Mouse (Mus musculus) Patski (cell line): ENCODE measurements around the gene Doc2g. TPM values are rescaled to one million over a fixed set of nuclear protein-coding genes. Genes with fewer than 3 reads are reported as not detected.
"Not testable (repeated sequence)": the region's sequence is repeated elsewhere in the genome, so short reads cannot be mapped to it uniquely, and the experiment has no call there.

Experiments used
- ATAC-seq: fragments of 100-300 bp; one replicate; pipeline ENCODE4 v1.8.0; 2021
- CTCF ChIA-PET: fragments of 350-600 bp; sonication (Branson Sonifier 250); formaldehyde crosslinking; loops from one replicate; lab custom pipeline; 2022; ENCODE audit warnings: inconsistent platforms; lab: Charles Lee
- POLR2A ChIA-PET: fragments of 350-600 bp; sonication (Branson Sonifier 250); formaldehyde crosslinking; loops from one replicate; lab custom pipeline; 2022; ENCODE audit warnings: antibody characterized with exemption, inconsistent platforms; lab: Charles Lee
- DNase-seq: peaks from one replicate; pipeline ENCODE4 v3.0.0-alpha.2; 2011; ENCODE audit warnings: low read depth, low spot score
- H3K27me3 ChIP-seq: fragments of 371-371 bp; one replicate; pipeline ENCODE4 v1.5.1; 2021
- CTCF ChIP-seq: fragments of 100-300 bp; IDR thresholded peaks from one replicate; pipeline ENCODE4 v1.5.1; 2021
- in situ Hi-C: fragments of 300-500 bp; cut with MboI; formaldehyde crosslinking; loops from 3 replicates; pipeline ENCODE4 v1.11.1; 2018; ENCODE audit warnings: low pct_unique_long_range_greater_than_20kb, mixed read lengths
- polyA plus RNA-seq: library from polyadenylated mRNA; unstranded; gene quantifications from one replicate; pipeline ENCODE4 v1.2.3, GENCODE M21; 2021

The Doc2g gene
- polyA plus RNA-seq, 1 experiment from 2014 or later, result 7.1 TPM

GRCm38 (mm10) chr19:4023185-4023584 lies 20.1 kb downstream of the Doc2g start:
- no peak for DNase-seq
- no peak for TF ChIP-seq CTCF
- ChIA-PET POLR2A (no interaction called here), CTCF (interaction anchor here (6.5 kb wide), 1 partner anchor 25 kb away, joined by 74 read pairs; the partner anchor contains the start of gene Gstp2)
- peaks cover 2% of the 10 kb centered on the region for H3K27me3 ChIP-seq
- in situ Hi-C loops, result no loop called here
- ATAC-seq, result no peak

- DNase-seq (no peak), ATAC-seq (no peak)
- in situ Hi-C loops, result no loop called here
- TF ChIP-seq CTCF, result no peak
- POLR2A ChIA-PET, result interaction anchor here (0.6 to 1.6 kb wide), 3 partner anchors 9 to 22 kb away, joined by 3 to 7 read pairs (median 3); no protein-coding TSS in a partner anchor
- peaks cover 2% of the 10 kb centered on the region for H3K27me3 ChIP-seq
- CTCF ChIA-PET, result interaction anchor here (1.2 kb wide), 1 partner anchor 20 kb away, joined by 3 read pairs; no protein-coding TSS in a partner anchor
Observed at GRCm38 (mm10) chr19:4027576-4027975, 24.5 kb downstream of the Doc2g start.

GRCm38 (mm10) chr19:4032668-4033067 lies 29.6 kb downstream of the Doc2g start:
- in situ Hi-C loops, result no loop called here
- ATAC-seq (no peak), DNase-seq (no peak)
- TF ChIP-seq CTCF, result no peak
- no peaks in the 10 kb centered on the region for H3K27me3 ChIP-seq
- ChIA-PET CTCF (interaction anchor here (1.0 to 2.6 kb wide), 4 partner anchors 13 to 20 kb away, joined by 3 to 8 read pairs (median 3); partner anchors contain the start of gene Gstp2), POLR2A (no interaction called here)

GRCm38 (mm10) chr19:4033298-4033697 lies 30.2 kb downstream of the Doc2g start:
- CTCF ChIA-PET, result interaction anchor here (1.0 to 2.6 kb wide), 5 partner anchors 11 to 20 kb away, joined by 3 to 8 read pairs (median 3); partner anchors contain the start of gene Gstp2
- no peak for ATAC-seq
- in situ Hi-C loops, result no loop called here
- H3K27me3 ChIP-seq, result no peaks in the 10 kb centered on the region
- no peak for DNase-seq
- no peak for TF ChIP-seq CTCF
- POLR2A ChIA-PET, result no interaction called here

GRCm38 (mm10) chr19:4033742-4034141 lies 30.6 kb downstream of the Doc2g start:
- no peak for TF ChIP-seq CTCF
- ChIA-PET CTCF (interaction anchor here (1.0 to 2.6 kb wide), 5 partner anchors 10 to 20 kb away, joined by 3 to 8 read pairs (median 3); partner anchors contain the start of gene Gstp2), POLR2A (interaction anchor here (0.6 kb wide), 2 partner anchors 13 to 157 kb away, joined by 3 to 4 read pairs; no protein-coding TSS in a partner anchor)
- no peaks in the 10 kb centered on the region for H3K27me3 ChIP-seq
- no peak for DNase-seq
- ATAC-seq, result no peak
- in situ Hi-C loops, result no loop called here

GRCm38 (mm10) chr19:4036327-4037045 lies 33.4 kb downstream of the Doc2g start:
- no peak for ATAC-seq
- ChIA-PET CTCF (interaction anchor here (0.9 to 1.6 kb wide), 5 partner anchors 9 to 172 kb away, joined by 3 to 7 read pairs (median 4); partner anchors contain the start of gene Gstp2), POLR2A (interaction anchor here (0.5 to 1.1 kb wide), 5 partner anchors 9 to 279 kb away, joined by 3 read pairs; no protein-coding TSS in a partner anchor)
- in situ Hi-C loops, result no loop called here
- TF ChIP-seq CTCF, result no peak
- H3K27me3 ChIP-seq, result no peaks in the 10 kb centered on the region
- no peak for DNase-seq

- H3K27me3 ChIP-seq, DNase-seq, in situ Hi-C loops, ATAC-seq: not testable (repeated sequence)
- CTCF ChIA-PET, result interaction anchor here (0.7 to 1.5 kb wide), 3 partner anchors 15 to 24 kb away, joined by 3 to 9 read pairs (median 4); partner anchors contain the start of gene Ndufv1
- POLR2A ChIA-PET, result interaction anchor here (0.6 to 1.2 kb wide), 2 partner anchors 9 to 187 kb away, joined by 3 to 6 read pairs; partner anchors contain the start of gene Gstp2
Observed at GRCm38 (mm10) chr19:4037154-4037787, 34.2 kb downstream of the Doc2g start.

GRCm38 (mm10) chr19:4037788-4038232 lies 34.7 kb downstream of the Doc2g start, which contains the start of gene Gstp1:
TSS of gene Gstp1 (minus strand) at chr19:4037985.
- DNase-seq (no peak), ATAC-seq (peak; percentile 72)
- CTCF ChIA-PET, result interaction anchor here (0.7 to 1.5 kb wide), 4 partner anchors 10 to 25 kb away, joined by 3 to 9 read pairs (median 4); partner anchors contain the start of gene Ndufv1
- no peaks in the 10 kb centered on the region for H3K27me3 ChIP-seq
- POLR2A ChIA-PET, result interaction anchor here (0.6 to 1.2 kb wide), 3 partner anchors 8 to 187 kb away, joined by 3 to 6 read pairs (median 3); partner anchors contain the start of gene Gstp2
- TF ChIP-seq CTCF, result no peak
- in situ Hi-C loops, result no loop called here

- DNase-seq, H3K27me3 ChIP-seq, in situ Hi-C loops, CTCF ChIA-PET, POLR2A ChIA-PET, ATAC-seq: not testable (repeated sequence)
Observed at GRCm38 (mm10) chr19:4040941-4041340, 37.8 kb downstream of the Doc2g start.

- POLR2A ChIA-PET, ATAC-seq, in situ Hi-C loops, DNase-seq, H3K27me3 ChIP-seq: not testable (repeated sequence)
- CTCF ChIA-PET, result interaction anchor here (0.8 kb wide), 1 partner anchor 11 kb away, joined by 3 read pairs; no protein-coding TSS in a partner anchor
Observed at GRCm38 (mm10) chr19:4041500-4041899, 38.4 kb downstream of the Doc2g start.
